Mouse (Mus musculus): Measurements from ENCODE around the gene Gm26602. TPM values are rescaled to one million over a fixed set of nuclear protein-coding genes. Genes with fewer than 3 reads are reported as not detected.
"Not testable (repeated sequence)": the region's sequence is repeated elsewhere in the genome, so short reads cannot be mapped to it uniquely, and the experiment has no call there.

Gene Gm26602
- polyA plus RNA-seq, 1 experiment = not detected

DNA sequence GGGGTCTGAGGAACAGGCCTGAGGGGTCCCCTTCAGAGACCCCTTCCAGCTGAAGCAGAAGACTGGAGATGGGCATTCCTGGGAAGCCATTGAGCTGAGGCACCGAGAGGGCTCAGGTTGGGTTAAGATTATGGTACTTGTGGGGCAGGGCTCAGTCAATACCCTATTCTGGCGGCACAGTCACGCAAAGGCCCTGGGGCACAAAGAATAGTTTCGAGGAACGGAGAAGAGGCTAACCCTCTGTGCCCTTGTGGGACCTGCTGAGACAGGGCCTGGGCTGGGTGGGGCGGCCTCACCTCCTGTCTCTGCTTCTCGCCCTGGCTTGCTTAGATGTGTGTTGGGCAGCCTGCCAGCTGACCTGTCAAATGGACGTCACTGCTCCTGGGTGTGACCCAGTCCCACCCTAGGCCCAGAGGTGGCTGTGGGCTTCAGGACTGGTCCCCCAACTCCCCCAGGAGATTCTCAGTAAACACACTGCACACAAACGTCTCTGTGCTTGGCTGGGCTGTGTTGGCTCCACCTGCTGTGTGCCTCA lies 22.6 kb downstream of the Gm26602 start:
- DNase-seq (ENCODE audit: low read depth) = no peak

DNA sequence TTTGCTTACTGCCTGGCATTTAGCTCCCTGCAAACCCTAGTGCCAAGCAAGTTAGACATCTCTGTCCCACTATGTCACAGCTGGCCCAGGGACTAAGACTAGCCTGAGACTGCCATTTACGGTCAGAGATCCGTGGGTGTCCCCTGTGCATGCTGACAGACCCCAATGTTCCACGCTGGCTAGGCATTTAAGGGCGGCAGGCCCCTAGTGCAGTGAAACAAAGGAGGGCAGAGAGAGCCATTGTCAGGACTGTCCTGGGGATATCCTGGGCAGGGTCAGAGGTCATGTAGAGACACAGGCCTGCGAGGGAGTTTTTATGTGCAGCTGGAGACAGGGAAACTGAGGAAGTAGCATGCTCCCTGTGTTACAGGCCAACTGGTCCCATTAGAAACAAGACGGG lies 23.2 kb downstream of the Gm26602 start:
- DNase-seq (ENCODE audit: low read depth) = no peak

GRCm38 (mm10) chr10:79934272-79934721 lies 23.6 kb downstream of the Gm26602 start:
- no peak for DNase-seq (ENCODE audit: low read depth)

DNA sequence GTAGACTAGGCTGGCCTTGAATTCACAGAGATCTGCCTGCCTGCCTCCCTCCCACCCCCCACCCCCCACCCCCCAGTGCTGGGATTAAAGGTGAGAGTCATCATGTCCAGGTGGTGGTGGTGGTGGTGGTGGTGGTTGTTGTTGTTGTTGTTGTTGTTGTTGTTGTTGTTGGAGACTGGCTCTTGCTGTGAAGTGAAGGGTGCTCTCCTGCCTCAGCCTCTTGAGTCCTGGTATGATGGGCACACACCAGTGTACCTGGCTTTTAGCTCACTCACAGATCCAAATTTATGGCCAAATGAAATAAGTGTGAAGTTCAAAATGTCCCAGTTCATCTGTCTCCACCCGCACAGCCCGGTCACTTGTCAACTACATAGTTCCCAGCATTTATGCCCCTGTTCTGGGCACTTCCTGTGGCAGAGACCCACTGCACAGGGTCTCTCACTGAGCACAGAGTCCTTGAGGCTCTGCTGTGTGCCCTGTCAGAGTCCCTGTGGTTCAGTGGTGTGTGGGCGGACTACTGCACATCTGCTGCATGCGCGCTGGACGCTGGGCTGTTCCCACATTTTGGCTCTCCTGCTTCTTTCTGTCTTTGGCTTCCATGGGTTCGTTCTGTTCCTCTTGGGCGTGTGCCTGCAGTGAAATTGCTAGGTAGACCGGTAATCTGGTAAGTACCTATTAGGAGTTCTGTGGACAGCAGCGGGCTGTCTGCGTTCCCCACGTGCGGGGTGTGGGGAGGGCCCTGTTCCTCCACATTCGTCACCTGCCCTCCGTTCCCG lies 24.3 kb downstream of the Gm26602 start:
- no peak for DNase-seq (ENCODE audit: low read depth)

- DNase-seq (ENCODE audit: low read depth) = no peak
Measured at GRCm38 (mm10) chr10:79936284-79936910, 25.7 kb downstream of the Gm26602 start.

DNA sequence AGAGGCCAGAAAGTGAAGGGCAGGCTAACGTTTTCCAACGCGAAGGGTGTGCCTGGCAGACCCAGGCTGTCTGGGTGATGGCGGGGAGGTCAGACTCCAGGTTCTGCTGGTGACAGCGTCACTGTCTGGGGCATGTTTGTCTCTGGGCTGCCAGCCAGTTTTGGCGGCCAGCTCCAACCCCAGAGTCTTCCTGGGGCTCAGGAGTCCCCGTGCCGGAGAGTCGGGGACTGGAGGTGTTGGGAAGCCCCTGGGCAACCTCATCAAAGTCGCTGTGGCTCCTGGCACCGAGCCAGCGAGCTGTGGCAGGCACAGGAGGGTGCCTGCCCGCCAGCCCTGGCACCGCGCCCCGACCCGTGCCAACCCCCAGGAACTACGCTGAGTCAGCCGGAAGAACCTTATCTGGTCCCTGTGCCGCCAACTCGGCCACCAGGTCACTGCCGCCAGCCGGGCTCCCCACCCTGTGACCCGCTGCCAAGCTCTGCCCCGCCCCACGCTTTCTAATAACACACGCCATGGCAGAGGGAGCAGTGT lies 26.3 kb downstream of the Gm26602 start:
- DNase-seq (ENCODE audit: low read depth) = no peak

DNA sequence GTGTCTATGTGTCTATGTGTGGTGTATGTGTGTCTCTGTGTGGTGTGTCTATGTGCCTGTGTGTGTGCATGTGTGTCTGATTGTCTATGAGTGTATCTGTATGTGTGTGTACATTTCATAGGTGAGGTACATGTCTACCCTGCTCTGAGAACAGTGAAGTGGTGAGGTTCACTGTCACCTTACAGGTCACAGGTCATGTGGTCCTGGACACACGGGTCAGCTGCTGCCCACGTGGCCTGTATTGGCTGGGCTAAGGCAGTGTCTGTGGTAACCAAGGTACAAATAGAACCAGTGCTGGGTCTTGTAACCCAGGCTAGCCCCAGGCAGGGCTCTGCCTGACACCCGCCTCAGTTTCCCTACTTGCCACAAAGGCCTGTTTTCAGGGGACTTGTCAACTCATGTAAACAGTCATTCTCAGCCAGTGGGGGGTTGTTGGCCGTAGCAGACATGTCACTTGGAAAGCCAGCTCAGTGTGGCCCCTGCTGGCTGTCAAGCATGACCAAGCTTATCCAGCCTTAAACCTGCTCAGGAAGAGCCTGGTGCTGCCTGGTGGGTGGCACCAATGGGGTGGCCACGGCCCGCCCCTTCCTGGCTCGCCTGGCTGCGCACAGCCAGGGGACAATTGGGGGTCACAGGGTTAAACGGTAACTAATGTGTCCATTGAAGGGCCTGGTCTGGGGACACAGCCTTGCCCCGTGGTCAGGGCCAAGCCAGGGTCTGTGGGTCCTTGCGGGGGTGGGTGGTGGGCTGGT lies 27.3 kb downstream of the Gm26602 start:
- DNase-seq (ENCODE audit: low read depth) = no peak

DNA sequence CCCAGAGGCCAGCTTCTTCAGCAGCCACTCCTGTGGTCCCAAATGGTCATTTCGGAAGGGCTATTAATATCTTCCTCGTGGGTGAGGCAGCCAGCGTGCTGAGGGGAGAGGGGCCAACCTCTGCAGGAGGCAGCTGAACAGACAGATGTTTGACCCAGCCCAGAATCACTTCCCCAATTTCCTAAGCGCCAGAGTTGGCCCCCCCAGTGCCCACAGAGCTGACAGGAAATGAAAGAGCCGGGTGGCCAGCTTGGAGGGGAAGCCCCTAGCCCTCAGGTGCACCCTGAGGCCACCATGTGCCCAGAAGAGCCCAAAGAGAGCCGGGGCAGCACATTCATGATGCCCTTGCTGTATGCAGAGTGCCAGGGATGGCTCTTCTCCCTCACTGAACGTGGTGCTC lies 30.1 kb downstream of the Gm26602 start:
- no peak for DNase-seq (ENCODE audit: low read depth)

- DNase-seq (ENCODE audit: low read depth) = no peak
Measured at GRCm38 (mm10) chr10:79942988-79943387, 32.3 kb downstream of the Gm26602 start.

DNA sequence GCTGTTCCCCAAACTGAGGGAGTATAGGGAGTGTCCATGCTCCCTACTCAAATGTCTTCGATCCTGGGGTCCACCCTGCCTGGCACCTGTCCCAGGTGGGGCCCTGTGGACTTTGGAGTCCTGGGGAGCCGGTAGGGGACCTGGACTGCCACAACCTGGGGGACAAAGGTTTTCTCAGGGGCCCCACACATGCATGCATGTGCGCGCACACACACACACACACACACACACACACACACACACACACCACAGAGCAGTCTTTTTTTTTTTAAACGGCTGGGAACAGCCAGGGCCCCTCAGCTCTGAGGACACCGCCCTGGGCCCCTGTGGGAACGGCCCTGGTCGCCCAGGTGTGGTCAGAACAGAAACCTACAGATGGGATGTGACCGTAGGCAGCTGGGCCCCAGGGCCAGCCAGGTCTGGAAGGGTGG lies 32.8 kb downstream of the Gm26602 start:
- no peak for DNase-seq (ENCODE audit: low read depth)

DNA sequence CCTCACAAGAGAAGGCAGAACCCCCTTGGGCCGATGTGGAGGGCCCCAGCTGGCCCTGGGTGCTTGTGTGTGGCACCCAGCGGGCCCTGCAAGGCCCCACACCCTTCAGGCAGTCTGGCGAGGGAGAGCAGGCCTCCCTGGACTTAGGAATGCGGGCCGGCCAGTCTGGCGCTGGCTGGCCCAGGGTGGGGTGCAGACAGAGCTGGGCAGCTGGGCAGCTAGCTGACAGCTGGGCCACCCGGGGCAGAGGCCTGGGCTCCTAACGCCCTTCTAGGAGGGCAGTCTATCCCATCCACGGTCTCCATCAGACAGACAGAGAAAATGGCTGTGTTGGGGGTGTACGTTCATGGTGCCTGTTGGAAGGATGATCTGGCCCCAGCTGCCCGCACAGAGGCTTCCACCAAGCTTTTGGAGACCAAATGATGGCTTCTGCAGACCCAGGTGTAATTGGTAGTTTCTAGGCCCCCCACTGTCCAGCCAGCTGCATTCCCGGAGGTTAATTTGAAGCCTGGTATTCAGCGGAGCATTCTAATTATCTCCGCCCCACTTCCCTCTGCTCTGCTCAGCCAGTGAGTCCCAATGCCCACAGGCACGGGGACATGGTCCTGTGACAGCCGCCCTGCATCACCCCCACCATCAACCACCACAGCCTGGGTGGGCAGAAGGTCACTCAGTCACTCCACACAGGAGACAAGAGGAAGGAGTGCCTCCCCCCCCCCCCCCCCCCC lies 35.0 kb downstream of the Gm26602 start:
- no peak for DNase-seq (ENCODE audit: low read depth)

DNA sequence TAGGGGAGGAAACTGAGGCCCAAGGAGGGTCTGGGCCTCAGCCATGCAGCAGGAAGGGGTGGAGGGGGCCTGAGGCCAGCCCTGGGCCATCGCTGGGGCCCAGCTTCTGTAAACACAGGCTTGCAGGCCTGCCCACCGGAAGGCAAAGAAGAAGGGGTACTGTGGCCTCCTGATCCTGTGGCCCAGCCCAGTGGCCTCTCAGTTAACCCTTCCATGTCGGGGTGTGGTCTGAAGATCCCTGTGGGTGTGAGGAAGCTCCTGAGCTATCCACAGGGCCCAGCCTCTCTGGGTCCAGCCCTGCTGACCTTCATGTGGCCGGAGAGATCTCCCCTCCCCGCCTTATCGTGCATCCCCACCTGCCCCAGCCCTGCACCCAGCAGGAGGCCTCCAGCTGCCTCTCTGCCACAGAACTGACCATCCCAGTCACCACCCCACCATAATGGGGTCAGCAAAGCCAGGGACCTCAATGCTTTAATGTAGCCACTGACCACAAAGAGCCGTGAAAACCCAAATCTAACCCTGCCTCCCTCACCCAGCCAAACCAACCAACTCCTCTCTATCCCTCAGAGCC lies 36.2 kb downstream of the Gm26602 start:
- no peak for DNase-seq (ENCODE audit: low read depth)

GRCm38 (mm10) chr10:79947502-79947901 lies 36.8 kb downstream of the Gm26602 start:
- DNase-seq (ENCODE audit: low read depth) = no peak

DNA sequence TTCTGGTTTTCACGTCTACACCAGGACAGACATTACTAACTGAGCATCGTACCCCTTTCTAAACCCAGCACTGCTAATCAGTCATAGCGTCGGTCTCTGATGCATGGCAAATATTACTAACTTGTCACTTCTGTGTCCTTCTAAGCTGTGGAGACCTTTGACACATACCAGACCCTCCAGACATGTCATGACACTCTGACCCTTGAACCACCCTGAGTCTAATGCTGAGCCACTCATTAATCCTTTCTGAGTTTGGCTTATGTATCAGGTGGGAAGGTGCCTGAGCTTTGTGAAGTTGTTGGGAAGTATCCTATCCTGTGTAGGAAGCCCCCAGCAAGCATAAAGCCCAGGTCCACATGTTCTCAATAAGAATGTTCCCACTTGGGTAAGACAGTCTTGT lies 39.2 kb downstream of the Gm26602 start:
- no peak for DNase-seq (ENCODE audit: low read depth)

GRCm38 (mm10) chr10:79950661-79951060 lies 40.0 kb downstream of the Gm26602 start:
- DNase-seq (ENCODE audit: low read depth) = no peak

GRCm38 (mm10) chr10:79953946-79954345 lies 43.3 kb downstream of the Gm26602 start:
- no peak for DNase-seq (ENCODE audit: low read depth)

- no peak for DNase-seq (ENCODE audit: low read depth)
Measured at GRCm38 (mm10) chr10:79955691-79956090, 45.0 kb downstream of the Gm26602 start.

DNA sequence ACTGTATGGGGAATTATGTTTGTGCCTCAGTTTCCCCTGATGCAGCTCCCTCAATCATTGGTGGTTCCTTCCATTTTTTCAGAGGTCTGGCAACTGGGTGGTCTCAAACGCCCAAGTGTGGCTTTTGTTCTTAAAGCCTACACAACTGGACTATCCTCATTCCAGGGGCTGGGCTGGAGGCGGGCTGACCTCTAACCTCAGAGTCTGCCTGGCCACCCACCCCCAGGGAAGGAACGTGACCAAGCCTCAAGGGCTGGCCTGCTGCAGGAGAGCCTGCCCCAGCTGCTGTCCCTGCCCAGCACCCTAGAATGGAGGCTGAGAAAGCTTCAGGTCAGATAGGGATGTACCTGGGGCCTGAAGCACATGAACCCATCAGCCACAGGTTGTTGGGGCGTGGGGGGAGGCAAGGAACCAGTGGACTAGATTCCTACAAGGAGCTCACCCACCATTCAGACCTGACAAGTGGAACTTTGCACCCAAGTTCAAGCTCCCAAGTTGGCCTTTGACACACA lies 46.0 kb downstream of the Gm26602 start:
- DNase-seq (ENCODE audit: low read depth) = no peak

- no peak for DNase-seq (ENCODE audit: low read depth)
Measured at GRCm38 (mm10) chr10:79958140-79958816, 47.6 kb downstream of the Gm26602 start.

DNA sequence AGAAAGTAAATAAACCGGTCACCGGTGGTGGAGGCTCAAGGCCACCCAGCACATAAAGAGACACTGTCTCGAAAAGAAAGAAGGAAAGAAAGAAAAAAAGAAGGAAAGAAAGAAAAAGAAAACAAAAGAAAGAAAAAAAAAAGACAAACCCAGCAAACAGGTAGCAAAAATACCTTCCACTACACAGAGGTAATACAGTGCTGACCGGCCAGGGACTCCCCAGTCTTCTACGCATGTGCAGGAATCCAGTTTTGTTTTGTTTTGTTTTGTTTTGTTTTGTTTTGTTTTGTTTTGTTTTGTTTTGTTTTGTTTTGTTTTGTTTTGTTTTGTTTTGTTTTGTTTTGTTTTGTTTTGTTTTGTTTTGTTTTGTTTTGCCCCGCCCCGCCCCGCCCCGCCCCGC lies 48.8 kb downstream of the Gm26602 start:
- DNase-seq (ENCODE audit: low read depth) = not testable (repeated sequence)
